15 mouse cellular contexts compared by ENCODE assay signal in genomic region chr4:41394651-41395050, GRCm38 (mm10).
"Had no signal": no experiment of that assay in that cellular context is flagged by ENCODE, and none has a peak within 500 bp of the region (broad histone marks: within the 10 kb centered on the region; RNA-seq: fewer than 3 reads in every experiment).

No protein-coding gene starts in this region.

- DNase-seq: kidney, adult 9 months; kidney, postnatal 14 days; kidney, postnatal 4 days; lung, adult 18-20 months; lung, postnatal 10 days; lung, postnatal 36 days; right cerebral cortex, adult 18-20 months; right cerebral cortex, postnatal 14 days; right cerebral cortex, postnatal 4 days; thymus, adult 2 months; thymus, postnatal 14 days; thymus, postnatal 4 days had no signal

- ATAC-seq: liver, embryonic 12.5 days; midbrain, embryonic 13.5 days; midbrain, embryonic 16.5 days had no signal
